ENCODE assay signal across 9 mouse cellular contexts in the genomic region with DNA sequence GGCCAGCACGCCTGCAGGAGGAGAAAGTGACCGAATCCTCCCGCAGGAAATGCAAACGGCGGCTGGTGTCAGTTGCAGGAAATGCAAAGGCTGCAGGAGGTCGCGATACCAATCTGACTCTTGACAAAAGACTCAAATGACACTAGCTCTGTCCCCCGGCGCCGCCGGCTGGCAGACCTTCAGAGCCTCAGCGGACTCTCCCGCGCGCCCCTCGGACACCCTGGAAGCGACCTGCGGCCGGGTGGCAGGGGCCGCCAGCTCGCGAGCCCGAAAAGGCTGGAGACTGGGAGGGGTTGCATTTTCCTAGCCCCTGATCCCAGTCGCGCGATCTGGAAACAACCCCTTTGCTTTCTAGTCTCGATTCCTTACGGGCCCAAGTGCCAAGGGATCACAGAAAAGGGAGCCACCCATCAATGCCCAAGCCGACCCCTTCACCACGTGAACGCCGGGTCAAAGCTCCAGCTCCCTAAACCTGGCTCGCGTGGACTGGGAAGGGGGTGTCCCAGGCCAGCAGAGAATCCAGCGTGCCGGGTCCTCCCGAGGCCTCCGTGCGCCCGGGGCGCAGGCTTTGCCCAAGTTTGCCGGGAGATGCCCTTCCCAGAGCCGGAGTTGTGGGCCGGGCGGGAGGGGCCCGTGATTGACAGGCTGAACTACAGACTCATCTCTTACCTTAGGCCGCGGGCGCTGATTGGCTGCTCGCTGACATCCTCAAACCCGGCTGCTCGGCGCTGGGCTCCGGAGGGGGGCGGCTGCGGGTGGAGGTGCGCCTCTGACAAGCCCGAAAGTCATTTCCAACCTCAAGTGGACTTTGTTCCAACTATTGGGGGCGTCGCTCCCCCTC. TPM values are rescaled to one million over a fixed set of nuclear protein-coding genes. Genes with fewer than 3 reads are reported as not detected.
DNase-seq lines count a peak whose midpoint lies in the region; ATAC-seq and TF ChIP-seq lines count a peak whose summit lies in the region.
"Had no signal": no experiment of that assay in that cellular context is flagged by ENCODE, and none has a peak within 500 bp of the region (broad histone marks: within the 10 kb centered on the region; RNA-seq: fewer than 3 reads in every experiment).

A gene (plus strand): TSS at position 764 of the 841 bp plus-strand sequence.

- WGBS in heart, embryonic 14.5 days: under 1% methylated on average over 60 of the region's 60 CpGs
- WGBS in forebrain, embryonic 11.5 days: under 1% methylated on average over 60 of the region's 60 CpGs
- under 1% methylated on average over 60 of the region's 60 CpGs for WGBS in liver, embryonic 11.5 days
- 1% methylated on average over 60 of the region's 60 CpGs for WGBS in stomach, embryonic 16.5 days
- WGBS in kidney, adult 2 months: 1% methylated on average over 60 of the region's 60 CpGs

- no peak for TF ChIP-seq POLR2A in kidney, adult 2 months (IDR thresholded peaks at IDR 0.05; ENCODE audit: low read depth, low read length)

- H3K36me3 ChIP-seq in heart, embryonic 14.5 days (ENCODE audit: control insufficient read depth, insufficient read depth, low read length): no peaks in the 10 kb centered on the region
- H3K36me3 ChIP-seq in forebrain, embryonic 11.5 days (ENCODE audit: control insufficient read depth, insufficient read depth, low read length): no peaks in the 10 kb centered on the region
- H3K36me3 ChIP-seq in liver, embryonic 11.5 days (ENCODE audit: control insufficient read depth, insufficient read depth, low read length): no peaks in the 10 kb centered on the region
- H3K36me3 ChIP-seq in stomach, embryonic 16.5 days (ENCODE audit: control insufficient read depth, insufficient read depth, low read length): no peaks in the 10 kb centered on the region
- no peaks in the 10 kb centered on the region for H3K36me3 ChIP-seq in kidney, adult 2 months (ENCODE audit: control insufficient read depth, insufficient read depth, low read length)

- peak within 1 kb of the TSS; percentile 58 for H3K4me2 ChIP-seq in heart, embryonic 14.5 days (ENCODE audit: low read length)
- H3K4me2 ChIP-seq in forebrain, embryonic 11.5 days (ENCODE audit: low read depth, low read length, severe bottlenecking): peak within 1 kb of the TSS; percentile 58
- H3K4me2 ChIP-seq in liver, embryonic 11.5 days: peak within 1 kb of the TSS; percentile 56
- peak within 1 kb of the TSS; percentile 51 for H3K4me2 ChIP-seq in stomach, embryonic 16.5 days (ENCODE audit: low read depth, low read length)

- no peak for ATAC-seq in heart, embryonic 14.5 days (ENCODE audit: insufficient number of reproducible peaks, insufficient read depth, low FRiP score, low read depth)
- peak; percentile 78 for ATAC-seq in forebrain, embryonic 11.5 days (replicated peaks; ENCODE audit: low FRiP score)
- ATAC-seq in liver, embryonic 11.5 days (replicated peaks; ENCODE audit: low FRiP score): no peak; the same call in 1 of the 2 replicates
- no peak for ATAC-seq in stomach, embryonic 16.5 days (ENCODE audit: insufficient read depth, low FRiP score)

- no peak for DNase-seq in heart, postnatal 36 days
- DNase-seq in R1 (ENCODE audit: low read depth, low spot score): peak; percentile 71
- DNase-seq in forebrain, embryonic 11.5 days (ENCODE audit: low spot score): peak; percentile 70
- DNase-seq in liver, embryonic 11.5 days (ENCODE audit: low spot score): peak; percentile 51
- no peak for DNase-seq in natural killer cell, adult 2 months (ENCODE audit: low spot score in 2 of 2)
- no peak for DNase-seq in kidney, adult 2 months

- no peaks in the 10 kb centered on the region for H3K9me3 ChIP-seq in heart, embryonic 14.5 days (ENCODE audit: control insufficient read depth, low read length)
- H3K9me3 ChIP-seq in forebrain, embryonic 11.5 days (ENCODE audit: control insufficient read depth, low read length): no peaks in the 10 kb centered on the region
- H3K9me3 ChIP-seq in liver, embryonic 11.5 days (ENCODE audit: control insufficient read depth, low read length): no peaks in the 10 kb centered on the region
- no peaks in the 10 kb centered on the region for H3K9me3 ChIP-seq in stomach, embryonic 16.5 days (replicated peaks; ENCODE audit: control insufficient read depth, low read length)

- H3K27me3 ChIP-seq in heart, embryonic 14.5 days (ENCODE audit: control insufficient read depth, insufficient read depth, low read length): peaks cover 97% of the 10 kb centered on the region
- peaks cover 90% of the 10 kb centered on the region for H3K27me3 ChIP-seq in forebrain, embryonic 11.5 days (ENCODE audit: control insufficient read depth, insufficient read depth, low read length)
- peaks cover 82% of the 10 kb centered on the region for H3K27me3 ChIP-seq in liver, embryonic 11.5 days (replicated peaks; ENCODE audit: control insufficient read depth, insufficient read depth, low read length)
- peaks cover 83% of the 10 kb centered on the region for H3K27me3 ChIP-seq in stomach, embryonic 16.5 days (ENCODE audit: control insufficient read depth, insufficient read depth, low read length)
- H3K27me3 ChIP-seq in kidney, adult 2 months (replicated peaks; ENCODE audit: control insufficient read depth, insufficient read depth, low read length): no peaks in the 10 kb centered on the region; the same call in 1 of the 2 replicates

- no peak within 1 kb of the TSS for H3K27ac ChIP-seq in heart, embryonic 14.5 days (replicated peaks in 1 of 2; ENCODE audit: control insufficient read depth in 1 of 2, insufficient read depth in 1 of 2, low read depth in 2 of 2, low read length in 2 of 2)
- no peak within 1 kb of the TSS for H3K27ac ChIP-seq in forebrain, embryonic 11.5 days (ENCODE audit: low read depth, low read length)
- no peak within 1 kb of the TSS for H3K27ac ChIP-seq in liver, embryonic 11.5 days (ENCODE audit: low read depth, low read length)
- no peak within 1 kb of the TSS for H3K27ac ChIP-seq in stomach, embryonic 16.5 days (ENCODE audit: low read length)
- H3K27ac ChIP-seq in kidney, adult 2 months (ENCODE audit: insufficient read depth, low read depth, low read length): no peak within 1 kb of the TSS

- no peak for TF ChIP-seq CTCF in kidney, adult 2 months (conservative IDR thresholded peaks at IDR 0.05; ENCODE audit: insufficient read depth, insufficient read length, low read depth, low read length)

- intact Hi-C loops in heart, postnatal 36 days (cut with DNase I): no loop called here

- H3K4me3 ChIP-seq in heart, embryonic 14.5 days (ENCODE audit: control insufficient read depth in 1 of 2, insufficient read depth in 1 of 2, low read depth in 1 of 2, low read length in 2 of 2): peak within 1 kb of the TSS; percentile 0 to 32; a peak in 3 of 4 replicates
- peak within 1 kb of the TSS; percentile 33 for H3K4me3 ChIP-seq in forebrain, embryonic 11.5 days (ENCODE audit: low read depth, low read length)
- peak within 1 kb of the TSS; percentile 34 for H3K4me3 ChIP-seq in liver, embryonic 11.5 days (ENCODE audit: low read depth, low read length)
- peak within 1 kb of the TSS; percentile 28 for H3K4me3 ChIP-seq in stomach, embryonic 16.5 days (replicated peaks; ENCODE audit: low read length)
- no peak within 1 kb of the TSS for H3K4me3 ChIP-seq in kidney, adult 2 months (ENCODE audit: insufficient read depth, low read depth, low read length)

- H3K9ac ChIP-seq in heart, embryonic 14.5 days (ENCODE audit: low read length): 0 out of 2 replicates have a peak within 1 kb of the TSS, but pooled peaks have one; percentile 8
- H3K9ac ChIP-seq in forebrain, embryonic 11.5 days (ENCODE audit: low read length): peak within 1 kb of the TSS; percentile 27
- no peak within 1 kb of the TSS for H3K9ac ChIP-seq in liver, embryonic 11.5 days (ENCODE audit: low read depth, low read length)
- H3K9ac ChIP-seq in stomach, embryonic 16.5 days (ENCODE audit: low read length): no peak within 1 kb of the TSS

- peaks cover 2 to 13% of the 10 kb centered on the region in 2 experiments; a peak in 3 of 4 replicates for H3K4me1 ChIP-seq in heart, embryonic 14.5 days (ENCODE audit: control insufficient read depth in 2 of 2, insufficient read depth in 2 of 2, low read length in 2 of 2)
- peaks cover 17% of the 10 kb centered on the region; the same call in 1 of the 2 replicates for H3K4me1 ChIP-seq in forebrain, embryonic 11.5 days (replicated peaks; ENCODE audit: control insufficient read depth, insufficient read depth, low read length)
- H3K4me1 ChIP-seq in liver, embryonic 11.5 days (replicated peaks; ENCODE audit: control insufficient read depth, insufficient read depth, low read length): no peaks in the 10 kb centered on the region
- H3K4me1 ChIP-seq in stomach, embryonic 16.5 days (ENCODE audit: control insufficient read depth, insufficient read depth, low read length): peaks cover 10% of the 10 kb centered on the region
- no peaks in the 10 kb centered on the region for H3K4me1 ChIP-seq in kidney, adult 2 months (ENCODE audit: control insufficient read depth, insufficient read depth, low read length)

RNA-seq across cellular contexts. Expression of the gene that starts here (rescaled TPM):
- not detected in 2 replicates for polyA plus RNA-seq in heart, embryonic 14.5 days (2014; fragmentation: Nextera tagmentation; extraction: Ambion mirVana)
- total RNA-seq in heart, postnatal 36 days (2021): not detected
- 5.7 and 6.2 TPM in 2 replicates for polyA plus RNA-seq in forebrain, embryonic 11.5 days (2014; fragmentation: Nextera tagmentation; extraction: Ambion mirVana)
- polyA plus RNA-seq in liver, embryonic 11.5 days (2014; fragmentation: Nextera tagmentation; extraction: Ambion mirVana): 0.43 and 0.47 TPM in 2 replicates
- polyA plus RNA-seq in stomach, embryonic 16.5 days (2015; fragmentation: Nextera tagmentation; extraction: Ambion mirVana): 0.06 and 0.16 TPM in 2 replicates
- not detected in 2 replicates for polyA plus RNA-seq in kidney, adult 2 months (2012; rRNA removed)
- total RNA-seq: liver, adult 2 months had no signal
- polyA plus RNA-seq: liver, adult 2 months had no signal

Comparison
In these comparisons a context has a peak if more than half of its experiments do, and no peak if none do; other contexts are left out.
1. Peak in DNase-seq, H3K4me3 ChIP-seq and H3K4me2 ChIP-seq in liver, embryonic 11.5 days; RNA of the gene not detected or under 1 TPM.
2. H3K9ac ChIP-seq: peak in heart, embryonic 14.5 days (single experiment) and forebrain, embryonic 11.5 days (single experiment); none in liver, embryonic 11.5 days (single experiment) and stomach, embryonic 16.5 days (single experiment).
3. DNase-seq: peak in R1 (single experiment) and forebrain, embryonic 11.5 days (single experiment); none in heart, postnatal 36 days (0 of 2), natural killer cell, adult 2 months (0 of 2) and kidney, adult 2 months (single experiment).
4. Peak in every context shown above with its lines, with median percentiles within 50 percentile points of each other: H3K4me2 ChIP-seq.